Mouse (Mus musculus): Measurements from ENCODE around the gene Rabl6. TPM values are rescaled to one million over a fixed set of nuclear protein-coding genes. Genes with fewer than 3 reads are reported as not detected.

The Rabl6 gene
- polyA plus RNA-seq, 1 experiment = 158 TPM

- H3K4me1 ChIP-seq (ENCODE audit: control insufficient read depth, insufficient read depth, low read length) = peaks cover 9% of the 10 kb centered on the region
- no peak for TF ChIP-seq CTCF (IDR thresholded peaks at IDR 0.05; ENCODE audit: extremely low read depth, insufficient read depth, low read length)
- no peak for TF ChIP-seq POLR2A (IDR thresholded peaks at IDR 0.05; ENCODE audit: extremely low read depth, insufficient read depth, low read length)
- H3K27ac ChIP-seq (ENCODE audit: insufficient read depth, low read length) = peak overlapping the region; percentile 93
- no peak overlapping the region for H3K4me3 ChIP-seq (ENCODE audit: insufficient read depth, low read length)
Observed at GRCm38 (mm10) chr2:25583120-25583481, 25.2 kb downstream of the Rabl6 start.

GRCm38 (mm10) chr2:25582466-25583119, 25.7 kb downstream of the Rabl6 start:
- Histone ChIP-seq H3K4me3 (ENCODE audit: insufficient read depth, low read length) (no peak overlapping the region), H3K27ac (ENCODE audit: insufficient read depth, low read length) (peak overlapping the region; percentile 93), H3K4me1 (ENCODE audit: control insufficient read depth, insufficient read depth, low read length) (peaks cover 9% of the 10 kb centered on the region)
- TF ChIP-seq POLR2A (IDR thresholded peaks at IDR 0.05; ENCODE audit: extremely low read depth, insufficient read depth, low read length) (peak; percentile 49; the same call in 1 of the 2 replicates), CTCF (IDR thresholded peaks at IDR 0.05; ENCODE audit: extremely low read depth, insufficient read depth, low read length) (no peak)

GRCm38 (mm10) chr2:25581901-25582301, 26.4 kb downstream of the Rabl6 start:
- peaks cover 9% of the 10 kb centered on the region for H3K4me1 ChIP-seq (ENCODE audit: control insufficient read depth, insufficient read depth, low read length)
- no peak for TF ChIP-seq POLR2A (IDR thresholded peaks at IDR 0.05; ENCODE audit: extremely low read depth, insufficient read depth, low read length)
- TF ChIP-seq CTCF (IDR thresholded peaks at IDR 0.05; ENCODE audit: extremely low read depth, insufficient read depth, low read length) = no peak
- peak overlapping the region; percentile 57 for H3K27ac ChIP-seq (ENCODE audit: insufficient read depth, low read length)
- peak overlapping the region; percentile 63; the same call in 1 of the 2 replicates for H3K4me3 ChIP-seq (ENCODE audit: insufficient read depth, low read length)

GRCm38 (mm10) chr2:25581294-25581864, 26.9 kb downstream of the Rabl6 start, which contains the start of gene Ajm1:
Gene Ajm1 (minus strand): TSS chr2:25581757.
- Histone ChIP-seq H3K27ac (ENCODE audit: insufficient read depth, low read length) (peak within 1 kb of the TSS; percentile 93), H3K4me3 (ENCODE audit: insufficient read depth, low read length) (peak within 1 kb of the TSS; percentile 63), H3K4me1 (ENCODE audit: control insufficient read depth, insufficient read depth, low read length) (peaks cover 9% of the 10 kb centered on the region)
- TF ChIP-seq CTCF (IDR thresholded peaks at IDR 0.05; ENCODE audit: extremely low read depth, insufficient read depth, low read length) (peak; percentile 84), POLR2A (IDR thresholded peaks at IDR 0.05; ENCODE audit: extremely low read depth, insufficient read depth, low read length) (no peak)

GRCm38 (mm10) chr2:25580621-25581101, 27.7 kb downstream of the Rabl6 start:
- Histone ChIP-seq H3K4me3 (ENCODE audit: insufficient read depth, low read length) (peak overlapping the region; percentile 63), H3K4me1 (ENCODE audit: control insufficient read depth, insufficient read depth, low read length) (peaks cover 11% of the 10 kb centered on the region), H3K27ac (ENCODE audit: insufficient read depth, low read length) (peak overlapping the region; percentile 67)
- TF ChIP-seq CTCF (IDR thresholded peaks at IDR 0.05; ENCODE audit: extremely low read depth, insufficient read depth, low read length) (no peak), POLR2A (IDR thresholded peaks at IDR 0.05; ENCODE audit: extremely low read depth, insufficient read depth, low read length) (no peak; the same call in 1 of the 2 replicates)

GRCm38 (mm10) chr2:25579737-25580460, 28.4 kb downstream of the Rabl6 start:
- no peak overlapping the region; the same call in 1 of the 2 replicates for H3K27ac ChIP-seq (ENCODE audit: insufficient read depth, low read length)
- peaks cover 13% of the 10 kb centered on the region for H3K4me1 ChIP-seq (ENCODE audit: control insufficient read depth, insufficient read depth, low read length)
- H3K4me3 ChIP-seq (ENCODE audit: insufficient read depth, low read length) = peak overlapping the region; percentile 63; the same call in 1 of the 2 replicates
- TF ChIP-seq CTCF (IDR thresholded peaks at IDR 0.05; ENCODE audit: extremely low read depth, insufficient read depth, low read length) (peak; percentile 64), POLR2A (IDR thresholded peaks at IDR 0.05; ENCODE audit: extremely low read depth, insufficient read depth, low read length) (no peak)

- H3K4me3 ChIP-seq (ENCODE audit: insufficient read depth, low read length) = no peak overlapping the region; the same call in 1 of the 2 replicates
- TF ChIP-seq POLR2A (IDR thresholded peaks at IDR 0.05; ENCODE audit: extremely low read depth, insufficient read depth, low read length) (no peak), CTCF (IDR thresholded peaks at IDR 0.05; ENCODE audit: extremely low read depth, insufficient read depth, low read length) (no peak)
- H3K4me1 ChIP-seq (ENCODE audit: control insufficient read depth, insufficient read depth, low read length) = peaks cover 13% of the 10 kb centered on the region
- no peak overlapping the region for H3K27ac ChIP-seq (ENCODE audit: insufficient read depth, low read length)
Observed at GRCm38 (mm10) chr2:25578796-25579736, 29.3 kb downstream of the Rabl6 start.

GRCm38 (mm10) chr2:25577951-25578795, 30.1 kb downstream of the Rabl6 start:
- TF ChIP-seq CTCF (IDR thresholded peaks at IDR 0.05; ENCODE audit: extremely low read depth, insufficient read depth, low read length) (no peak), POLR2A (IDR thresholded peaks at IDR 0.05; ENCODE audit: extremely low read depth, insufficient read depth, low read length) (no peak)
- no peak overlapping the region for H3K4me3 ChIP-seq (ENCODE audit: insufficient read depth, low read length)
- H3K27ac ChIP-seq (ENCODE audit: insufficient read depth, low read length) = peak overlapping the region; percentile 76
- peaks cover 15% of the 10 kb centered on the region for H3K4me1 ChIP-seq (ENCODE audit: control insufficient read depth, insufficient read depth, low read length)

Measured in cortical plate, adult 2 months (tissue).